Mouse (Mus musculus) limb, embryonic 14.5 days (tissue): ENCODE results near the gene Uck1. TPM values are rescaled to one million over a fixed set of nuclear protein-coding genes. Genes with fewer than 3 reads are reported as not detected.

Experiments used
- ATAC-seq: fragments of 200-750 bp; cut with Nextera tagmentation; 2 replicates; pipeline ENCODE4 v1.8.0; 2017; ENCODE audit warnings: low read depth, moderate number of reproducible peaks, moderate TSS enrichment; ENCODE audit not compliant: low FRiP score
- DNase-seq: peaks from one replicate; pipeline ENCODE4 v3.0.0-alpha.2; 2015; ENCODE audit warnings: low spot score
- H3K27ac ChIP-seq: fragments of 300-500 bp; sonication (generic); replicated peaks from 2 replicates; pipeline ENCODE4 v1.5.1; 2014; ENCODE audit warnings: low read depth, mild to moderate bottlenecking, low read length, moderate library complexity, mixed read lengths
- H3K27me3 ChIP-seq: fragments of 300-500 bp; sonication (generic); 2 replicates; pipeline ENCODE4 v1.6.1; 2014; ENCODE audit warnings: low read length, mixed read lengths; ENCODE audit not compliant: control insufficient read depth, insufficient read depth
- H3K36me3 ChIP-seq: fragments of 300-500 bp; sonication (generic); 2 replicates; pipeline ENCODE4 v1.6.1; 2014; ENCODE audit warnings: mild to moderate bottlenecking, low read length, moderate library complexity, mixed read lengths; ENCODE audit not compliant: control insufficient read depth, insufficient read depth
- H3K4me1 ChIP-seq: fragments of 300-500 bp; sonication (generic); 2 replicates; pipeline ENCODE4 v1.6.1; 2014; ENCODE audit warnings: antibody characterized with exemption, low read length, mixed read lengths; ENCODE audit not compliant: control insufficient read depth, insufficient read depth
- H3K4me2 ChIP-seq: fragments of 300-500 bp; sonication (generic); replicated peaks from 2 replicates; pipeline ENCODE4 v1.6.1; 2014; ENCODE audit warnings: low read depth, mild to moderate bottlenecking, low read length, moderate library complexity; ENCODE audit not compliant: severe bottlenecking
- H3K4me3 ChIP-seq: fragments of 300-500 bp; sonication (generic); replicated peaks from 2 replicates; pipeline ENCODE4 v1.5.1; 2014; ENCODE audit warnings: low read length
- H3K9ac ChIP-seq: fragments of 300-500 bp; sonication (generic); 2 replicates; pipeline ENCODE4 v1.6.1; 2014; ENCODE audit warnings: mild to moderate bottlenecking, low read depth, low read length, moderate library complexity; ENCODE audit not compliant: severe bottlenecking
- H3K9me3 ChIP-seq: fragments of 300-500 bp; sonication (generic); 2 replicates; pipeline ENCODE4 v1.6.1; 2016; ENCODE audit warnings: low read length; ENCODE audit not compliant: control insufficient read depth
- POLR2A ChIP-seq: fragments of 200-500 bp; IDR thresholded peaks from 2 replicates; pipeline ENCODE4 v1.8.0; 2012; ENCODE audit warnings: inconsistent platforms, mild to moderate bottlenecking, moderate library complexity, borderline replicate concordance; ENCODE audit not compliant: insufficient read depth, insufficient read length; ENCODE audit errors: extremely low read depth
- WGBS: fragments of 180-500 bp; shearing (Covaris S2); extraction: QIAGEN DNeasy Blood & Tissue Kit; methylation state at CpG from one replicate; pipeline ENCODE4 v1.1.7; 2014; 5-methylcytosine and 5-hydroxymethylcytosine counted together
- polyA plus RNA-seq, 2 experiments: library from polyadenylated mRNA; depleted of rRNA in 1 of 2; stranded (reverse) in 1 of 2; unstranded in 1 of 2; fragments of >200 nt; fragmentation: Nextera tagmentation in 1 of 2; extraction: Ambion mirVana in 1 of 2; gene quantifications; 2 replicates each; pipeline versions ENCODE4 v1.2.1 to v1.2.3; 2012 to 2014

Uck1 gene
- polyA plus RNA-seq (2012; rRNA removed) = 64.8 and 69.4 TPM in 2 replicates
- polyA plus RNA-seq (2014; fragmentation: Nextera tagmentation; extraction: Ambion mirVana) = 59.9 and 67.8 TPM in 2 replicates

GRCm38 (mm10) chr2:32259657-32260417 lies at the start of gene Uck1:
Gene Uck1 (minus strand): TSS chr2:32260159.
- H3K9ac ChIP-seq = peak within 1 kb of the TSS; percentile 69
- H3K27me3 ChIP-seq = no peaks in the 10 kb centered on the region
- TF ChIP-seq POLR2A = no peak
- ATAC-seq (peak; percentile 89), DNase-seq (peak; percentile 82)
- H3K4me1 ChIP-seq = peaks cover 7% of the 10 kb centered on the region; the same call in 1 of the 2 replicates
- peak within 1 kb of the TSS; percentile 41; the same call in 1 of the 2 replicates for H3K27ac ChIP-seq
- WGBS = 1% methylated on average over 59 of the region's 59 CpGs
- H3K4me3 ChIP-seq = peak within 1 kb of the TSS; percentile 79
- peak within 1 kb of the TSS; percentile 69 for H3K4me2 ChIP-seq
- peaks cover 27% of the 10 kb centered on the region for H3K36me3 ChIP-seq
- no peaks in the 10 kb centered on the region for H3K9me3 ChIP-seq

DNA sequence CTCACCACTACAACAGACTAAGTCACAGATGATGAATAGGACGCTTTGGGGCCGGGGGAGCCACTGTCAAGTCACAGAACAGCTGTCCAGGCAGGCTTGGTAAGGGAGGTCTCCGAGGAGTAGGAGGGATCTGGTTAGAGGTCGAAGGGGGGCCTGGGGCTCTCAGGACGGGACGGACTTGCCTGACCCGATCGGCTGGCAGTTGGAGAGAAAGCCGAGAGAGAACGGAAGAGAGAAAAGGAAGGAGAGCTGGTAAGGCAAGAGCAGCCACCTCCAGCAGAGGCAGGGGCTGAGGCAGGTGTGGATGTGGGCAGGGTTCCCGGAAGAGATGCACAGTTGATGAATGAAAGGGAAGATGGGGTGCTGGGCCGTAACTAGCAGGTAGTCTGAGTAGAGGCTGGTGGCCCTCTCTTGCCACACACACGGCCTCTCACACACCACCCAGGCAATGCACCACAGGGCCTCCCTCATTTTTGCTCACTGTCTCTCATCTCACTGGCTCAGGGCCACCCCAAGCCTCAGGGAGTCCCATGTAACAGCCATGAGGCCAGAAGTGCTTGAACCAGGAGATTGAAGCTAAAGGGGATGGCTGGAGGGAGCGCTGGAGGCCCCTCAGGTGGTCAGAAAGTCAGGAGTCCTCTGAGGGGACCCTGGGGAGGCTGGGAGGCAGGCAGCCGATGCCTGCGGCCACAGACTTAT lies 49.1 kb upstream of the Uck1 start:
- no peak overlapping the region for H3K4me3 ChIP-seq
- no peak overlapping the region for H3K27ac ChIP-seq
- no peaks in the 10 kb centered on the region for H3K27me3 ChIP-seq
- no peak for TF ChIP-seq POLR2A
- no peak overlapping the region for H3K9ac ChIP-seq
- DNase-seq (no peak), ATAC-seq (no peak)
- H3K9me3 ChIP-seq = no peaks in the 10 kb centered on the region
- H3K36me3 ChIP-seq = peaks cover 78% of the 10 kb centered on the region
- peaks cover 16% of the 10 kb centered on the region for H3K4me1 ChIP-seq
- 84% methylated on average over 16 of the region's 16 CpGs for WGBS
- H3K4me2 ChIP-seq = no peak overlapping the region

- Histone ChIP-seq H3K27ac (no peak overlapping the region), H3K4me1 (peaks cover 16% of the 10 kb centered on the region), H3K4me3 (no peak overlapping the region), H3K4me2 (no peak overlapping the region), H3K27me3 (no peaks in the 10 kb centered on the region), H3K36me3 (peaks cover 83% of the 10 kb centered on the region), H3K9me3 (no peaks in the 10 kb centered on the region), H3K9ac (no peak overlapping the region)
- WGBS = 54% methylated on average over 8 of the region's 8 CpGs
- DNase-seq = peak; percentile 55
- TF ChIP-seq POLR2A = no peak
- ATAC-seq = no peak
Observed at GRCm38 (mm10) chr2:32307941-32308760, 48.2 kb upstream of the Uck1 start.

GRCm38 (mm10) chr2:32307247-32307798 lies 47.4 kb upstream of the Uck1 start:
- Histone ChIP-seq H3K27me3 (no peaks in the 10 kb centered on the region), H3K4me2 (no peak overlapping the region), H3K4me3 (no peak overlapping the region), H3K4me1 (peaks cover 16% of the 10 kb centered on the region), H3K9ac (no peak overlapping the region), H3K36me3 (peaks cover 85% of the 10 kb centered on the region), H3K27ac (no peak overlapping the region), H3K9me3 (no peaks in the 10 kb centered on the region)
- TF ChIP-seq POLR2A = no peak
- WGBS = 87% methylated on average over 6 of the region's 6 CpGs
- ATAC-seq = no peak
- no peak for DNase-seq

GRCm38 (mm10) chr2:32306176-32306575 lies 46.2 kb upstream of the Uck1 start:
- Histone ChIP-seq H3K9me3 (no peaks in the 10 kb centered on the region), H3K4me1 (peaks cover 10% of the 10 kb centered on the region), H3K4me3 (no peak overlapping the region), H3K27me3 (no peaks in the 10 kb centered on the region), H3K36me3 (peaks cover 96% of the 10 kb centered on the region), H3K9ac (no peak overlapping the region), H3K4me2 (no peak overlapping the region), H3K27ac (no peak overlapping the region)
- TF ChIP-seq POLR2A = no peak
- WGBS = 82% methylated on average over 9 of the region's 9 CpGs
- ATAC-seq (no peak), DNase-seq (no peak)
